Mouse (Mus musculus) MEL (cell line): Measurements from ENCODE around the gene Casz1.

ENCODE experiments used
- CHD1 ChIP-seq: IDR thresholded peaks from 2 replicates; pipeline ENCODE4 v1.6.1; 2012; ENCODE audit warnings: low read depth, mild to moderate bottlenecking, inconsistent platforms, low read length, improper control_type of control experiment
- CTCF ChIP-seq, 3 experiments: IDR thresholded peaks in 2 of 3; conservative IDR thresholded peaks in 1 of 3; 2 replicates each; pipeline ENCODE4 v1.5.1; 2011 to 2012; ENCODE audit warnings: low read length in 3 of 3, low read depth in 2 of 3, mild to moderate bottlenecking in 2 of 3, improper control_type of control experiment in 1 of 3, inconsistent platforms in 1 of 3, mixed read lengths in 1 of 3, moderate library complexity in 1 of 3; ENCODE audit not compliant: control insufficient read depth in 1 of 3, insufficient read depth in 1 of 3, poor library complexity in 1 of 3, severe bottlenecking in 1 of 3
- EP300 ChIP-seq, 2 experiments: IDR thresholded peaks; 2 replicates each; pipeline ENCODE4 v1.6.1; 2011; ENCODE audit warnings: improper control_type of control experiment in 2 of 2, low read length in 2 of 2, low read depth in 1 of 2, mild to moderate bottlenecking in 1 of 2
- ETS1 ChIP-seq: IDR thresholded peaks from 2 replicates; pipeline ENCODE4 v1.6.1; 2012; ENCODE audit warnings: low read depth, mild to moderate bottlenecking, inconsistent platforms, low read length, improper control_type of control experiment, moderate library complexity
- HCFC1 ChIP-seq: IDR thresholded peaks from 2 replicates; pipeline ENCODE4 v1.6.1; 2012; ENCODE audit warnings: low read depth, mild to moderate bottlenecking, inconsistent platforms, low read length, improper control_type of control experiment, moderate library complexity
- MAFK ChIP-seq: IDR thresholded peaks from 2 replicates; pipeline ENCODE4 v1.6.1; 2011; ENCODE audit warnings: low read depth, mild to moderate bottlenecking, low read length, improper control_type of control experiment, borderline replicate concordance
- MAX ChIP-seq: IDR thresholded peaks from 2 replicates; pipeline ENCODE4 v1.6.1; 2011; ENCODE audit warnings: low read length, improper control_type of control experiment
- MXI1 ChIP-seq: IDR thresholded peaks from 2 replicates; pipeline ENCODE4 v1.6.1; 2011; ENCODE audit warnings: mild to moderate bottlenecking, low read depth, low read length, improper control_type of control experiment
- MYB ChIP-seq: IDR thresholded peaks from 2 replicates; pipeline ENCODE4 v1.6.1; 2011; ENCODE audit warnings: mild to moderate bottlenecking, low read depth, low read length, improper control_type of control experiment
- NRF1 ChIP-seq: IDR thresholded peaks from 2 replicates; pipeline ENCODE4 v1.6.1; 2014; ENCODE audit warnings: low read depth, mild to moderate bottlenecking, inconsistent platforms, low read length, improper control_type of control experiment, moderate library complexity; ENCODE audit not compliant: poor library complexity, insufficient read depth, severe bottlenecking
- POLR2A ChIP-seq, 2 experiments: IDR thresholded peaks; 2 replicates each; pipeline ENCODE4 v1.6.1; 2011 to 2012; ENCODE audit warnings: low read length in 2 of 2, mild to moderate bottlenecking in 2 of 2, control low read depth in 1 of 2, improper control_type of control experiment in 1 of 2, low read depth in 1 of 2, moderate library complexity in 1 of 2; ENCODE audit not compliant: control insufficient read depth in 1 of 2, insufficient read depth in 1 of 2, poor library complexity in 1 of 2
- RAD21 ChIP-seq: IDR thresholded peaks from 2 replicates; pipeline ENCODE4 v1.6.1; 2011; ENCODE audit warnings: mild to moderate bottlenecking, low read depth, low read length, improper control_type of control experiment
- SIN3A ChIP-seq: IDR thresholded peaks from 2 replicates; pipeline ENCODE4 v1.6.1; 2012; ENCODE audit warnings: low read length, improper control_type of control experiment, inconsistent platforms

GRCm38 (mm10) chr4:148970742-148971141 is 166.5 kb downstream of the Casz1 start:
- TF ChIP-seq CTCF (IDR thresholded peaks at IDR 0.05 in 2 of 3, conservative IDR thresholded peaks at IDR 0.05 in 1 of 3; ENCODE audit: control insufficient read depth in 1 of 3, insufficient read depth in 1 of 3, low read depth in 2 of 3, low read length in 3 of 3, poor library complexity in 1 of 3, severe bottlenecking in 1 of 3) (no peak), POLR2A (IDR thresholded peaks at IDR 0.05; ENCODE audit: control insufficient read depth in 1 of 2, insufficient read depth in 1 of 2, low read depth in 1 of 2, low read length in 2 of 2, poor library complexity in 1 of 2) (no peak), MYB (no peak), ETS1 (no peak), HCFC1 (no peak), MXI1 (no peak), RAD21 (no peak), MAFK (no peak), EP300 (IDR thresholded peaks at IDR 0.05; ENCODE audit: low read depth in 1 of 2, low read length in 2 of 2) (no peak), MAX (no peak), SIN3A (no peak), NRF1 (no peak), CHD1 (no peak)
